Mouse (Mus musculus) kidney, adult 2 months (tissue): ENCODE data around the gene Htr1a. TPM values are rescaled to one million over a fixed set of nuclear protein-coding genes. Genes with fewer than 3 reads are reported as not detected.

Source experiments
- DNase-seq: peaks from one replicate; pipeline ENCODE4 v3.0.0; 2021
- H3K27ac ChIP-seq: fragments of 200-500 bp; 2 replicates; pipeline ENCODE4 v1.5.1; 2012; ENCODE audit warnings: low read depth, low read length, control low read depth, inconsistent platforms; ENCODE audit not compliant: insufficient read depth
- H3K27me3 ChIP-seq: fragments of 200-500 bp; replicated peaks from 2 replicates; pipeline ENCODE4 v1.6.1; 2012; ENCODE audit warnings: mild to moderate bottlenecking, moderate library complexity, low read length, inconsistent platforms; ENCODE audit not compliant: control insufficient read depth, insufficient read depth
- H3K36me3 ChIP-seq: fragments of 200-500 bp; 2 replicates; pipeline ENCODE4 v1.6.1; 2012; ENCODE audit warnings: mild to moderate bottlenecking, moderate library complexity, low read length, inconsistent platforms; ENCODE audit not compliant: control insufficient read depth, insufficient read depth
- H3K4me1 ChIP-seq: fragments of 200-500 bp; 2 replicates; pipeline ENCODE4 v1.6.1; 2011; ENCODE audit warnings: low read length; ENCODE audit not compliant: control insufficient read depth, insufficient read depth
- H3K4me3 ChIP-seq: fragments of 200-500 bp; 2 replicates; pipeline ENCODE4 v1.5.1; 2011; ENCODE audit warnings: mild to moderate bottlenecking, low read depth, low read length, control low read depth; ENCODE audit not compliant: insufficient read depth
- CTCF ChIP-seq: fragments of 200-500 bp; conservative IDR thresholded peaks from 2 replicates; pipeline ENCODE4 v1.5.1; 2011; ENCODE audit warnings: low read depth, mild to moderate bottlenecking, control low read depth, low read length, moderate library complexity, mixed read lengths; ENCODE audit not compliant: insufficient read depth, insufficient read length
- POLR2A ChIP-seq: fragments of 200-500 bp; IDR thresholded peaks from one replicate; pipeline ENCODE4 v1.6.1; 2011; ENCODE audit warnings: low read depth, low read length, control low read depth
- WGBS: fragments of 180-500 bp; shearing (Covaris S2); methylation state at CpG from one replicate; pipeline ENCODE4 v1.1.7; 2018; 5-methylcytosine and 5-hydroxymethylcytosine counted together
- polyA plus RNA-seq: library from polyadenylated mRNA; depleted of rRNA; stranded (reverse); fragments of >200 nt; gene quantifications from 2 replicates; pipeline ENCODE4 v1.2.3, GENCODE M21; 2012; rRNA removed

The Htr1a gene
- not detected in 2 replicates for polyA plus RNA-seq

GRCm38 (mm10) chr13:105443339-105443738 is at the start of gene Htr1a:
Gene Htr1a (plus strand): TSS chr13:105443639.
- no peak within 1 kb of the TSS for H3K4me3 ChIP-seq
- TF ChIP-seq POLR2A (no peak), CTCF (no peak)
- 5% methylated on average over 8 of the region's 8 CpGs for WGBS
- H3K27me3 ChIP-seq, result no peaks in the 10 kb centered on the region
- DNase-seq, result no peak
- H3K36me3 ChIP-seq, result no peaks in the 10 kb centered on the region
- no peak within 1 kb of the TSS for H3K27ac ChIP-seq
- H3K4me1 ChIP-seq, result no peaks in the 10 kb centered on the region

- TF ChIP-seq POLR2A, result no peak
- no peak for TF ChIP-seq CTCF
- WGBS, result 75% methylated on average over 10 of the region's 10 CpGs
- H3K27me3 ChIP-seq, result no peaks in the 10 kb centered on the region
- H3K36me3 ChIP-seq, result no peaks in the 10 kb centered on the region
- no peak overlapping the region for H3K27ac ChIP-seq
- H3K4me1 ChIP-seq, result no peaks in the 10 kb centered on the region
- DNase-seq, result no peak
- H3K4me3 ChIP-seq, result no peak overlapping the region
These were observed 31.7 kb upstream of the Htr1a start for GRCm38 (mm10) chr13:105411535-105412326.

GRCm38 (mm10) chr13:105412327-105412722 is 31.1 kb upstream of the Htr1a start:
- H3K27ac ChIP-seq, result no peak overlapping the region
- TF ChIP-seq CTCF, result no peak
- TF ChIP-seq POLR2A, result no peak
- 83% methylated on average over 3 of the region's 3 CpGs for WGBS
- H3K27me3 ChIP-seq, result no peaks in the 10 kb centered on the region
- no peaks in the 10 kb centered on the region for H3K4me1 ChIP-seq
- H3K36me3 ChIP-seq, result no peaks in the 10 kb centered on the region
- no peak overlapping the region for H3K4me3 ChIP-seq
- DNase-seq, result no peak

GRCm38 (mm10) chr13:105433141-105433540 is 10.3 kb upstream of the Htr1a start:
- no peak for DNase-seq
- Histone ChIP-seq H3K36me3 (no peaks in the 10 kb centered on the region), H3K27me3 (no peaks in the 10 kb centered on the region), H3K27ac (no peak overlapping the region), H3K4me3 (no peak overlapping the region), H3K4me1 (no peaks in the 10 kb centered on the region)
- TF ChIP-seq CTCF, result no peak
- TF ChIP-seq POLR2A, result no peak
- 77% methylated on average over 2 of the region's 2 CpGs for WGBS

- no peak for DNase-seq
- H3K4me1 ChIP-seq, result no peaks in the 10 kb centered on the region
- H3K4me3 ChIP-seq, result no peak overlapping the region
- H3K27ac ChIP-seq, result no peak overlapping the region
- H3K36me3 ChIP-seq, result no peaks in the 10 kb centered on the region
- WGBS, result 92% methylated on average over 1 of the region's 1 CpGs
- TF ChIP-seq POLR2A, result no peak
- no peak for TF ChIP-seq CTCF
- no peaks in the 10 kb centered on the region for H3K27me3 ChIP-seq
These were observed 9.8 kb upstream of the Htr1a start for GRCm38 (mm10) chr13:105433630-105434029.

GRCm38 (mm10) chr13:105442576-105442975 is 863 bp upstream of the Htr1a start:
- Histone ChIP-seq H3K27ac (no peak overlapping the region), H3K4me1 (no peaks in the 10 kb centered on the region), H3K27me3 (no peaks in the 10 kb centered on the region), H3K4me3 (no peak overlapping the region), H3K36me3 (no peaks in the 10 kb centered on the region)
- 2% methylated on average over 6 of the region's 6 CpGs for WGBS
- peak; percentile 28 for DNase-seq
- TF ChIP-seq POLR2A (no peak), CTCF (peak; percentile 58)

- Histone ChIP-seq H3K27ac (no peak overlapping the region), H3K27me3 (no peaks in the 10 kb centered on the region), H3K4me3 (no peak overlapping the region), H3K36me3 (no peaks in the 10 kb centered on the region), H3K4me1 (no peaks in the 10 kb centered on the region)
- WGBS, result 2% methylated on average over 15 of the region's 15 CpGs
- TF ChIP-seq POLR2A (no peak), CTCF (no peak)
- no peak for DNase-seq
These were observed 415 bp downstream of the Htr1a start for GRCm38 (mm10) chr13:105443871-105444237.
